ENCODE assay signal across 9 mouse cellular contexts in the genomic region with DNA sequence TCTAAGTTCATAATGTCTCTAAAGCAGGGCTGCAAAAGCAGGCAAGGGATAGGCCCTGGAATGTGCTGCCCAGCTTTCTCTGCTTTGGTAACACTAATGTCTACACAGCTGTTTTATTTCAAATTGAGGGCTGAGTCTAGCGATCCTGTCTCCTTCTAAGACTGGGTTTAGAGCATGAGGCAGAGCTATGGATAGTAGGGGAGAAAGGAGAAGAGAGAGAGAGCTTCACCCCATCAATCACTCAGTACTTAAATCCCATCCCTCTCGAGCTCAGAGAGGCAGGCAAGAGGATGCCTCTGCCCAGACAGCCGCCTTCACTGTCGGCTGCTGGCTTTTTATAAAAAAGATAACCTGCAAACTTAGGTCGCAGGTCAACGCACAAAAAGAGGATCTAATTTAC. TPM values are rescaled to one million over a fixed set of nuclear protein-coding genes. Genes with fewer than 3 reads are reported as not detected.
A peak's percentile ranks its signal among the peaks of the same experiment; 100 is the strongest.
DNase-seq lines count a peak whose midpoint lies in the region; ATAC-seq and TF ChIP-seq lines count a peak whose summit lies in the region.
"Had no signal": no experiment of that assay in that cellular context is flagged by ENCODE, and none has a peak within 500 bp of the region (broad histone marks: within the 10 kb centered on the region; RNA-seq: fewer than 3 reads in every experiment).

No protein-coding gene starts in this region.

- H3K36me3 ChIP-seq in MEL (ENCODE audit: control insufficient read depth in 1 of 2, insufficient read depth in 2 of 2, low read length in 2 of 2), result peaks cover 0 to 25% of the 10 kb centered on the region in 2 experiments; a peak in 3 of 4 replicates
- no peaks in the 10 kb centered on the region for H3K36me3 ChIP-seq in hindbrain, embryonic 12.5 days
- no peaks in the 10 kb centered on the region for H3K36me3 ChIP-seq in midbrain, embryonic 11.5 days (ENCODE audit: control insufficient read depth, insufficient read depth, low read length)

- peaks cover 6 to 34% of the 10 kb centered on the region in 2 experiments for H3K4me1 ChIP-seq in MEL (ENCODE audit: control insufficient read depth in 1 of 2, insufficient read depth in 2 of 2, low read length in 2 of 2)
- H3K4me1 ChIP-seq in hindbrain, embryonic 12.5 days, result peaks cover 21% of the 10 kb centered on the region
- peaks cover 23% of the 10 kb centered on the region for H3K4me1 ChIP-seq in midbrain, embryonic 11.5 days (ENCODE audit: control insufficient read depth, insufficient read depth, low read length)

- TF ChIP-seq RAD21 in MEL (IDR thresholded peaks at IDR 0.05; ENCODE audit: low read depth, low read length), result no peak

- TF ChIP-seq POLR2A in MEL (IDR thresholded peaks at IDR 0.05; ENCODE audit: control insufficient read depth in 1 of 2, insufficient read depth in 1 of 2, low read depth in 1 of 2, low read length in 2 of 2, poor library complexity in 1 of 2), result no peak

- no peaks in the 10 kb centered on the region for H3K9me3 ChIP-seq in MEL (replicated peaks; ENCODE audit: insufficient read depth, low read length)
- H3K9me3 ChIP-seq in hindbrain, embryonic 12.5 days (replicated peaks), result no peaks in the 10 kb centered on the region
- H3K9me3 ChIP-seq in midbrain, embryonic 11.5 days (ENCODE audit: control insufficient read depth, low read length), result no peaks in the 10 kb centered on the region

- peak overlapping the region; percentile 31 to 39 for H3K4me3 ChIP-seq in MEL (ENCODE audit: control insufficient read depth in 1 of 2, insufficient read depth in 1 of 2, low read depth in 2 of 2, low read length in 2 of 2)
- H3K4me3 ChIP-seq in hindbrain, embryonic 12.5 days, result peak overlapping the region; percentile 39
- H3K4me3 ChIP-seq in midbrain, embryonic 11.5 days (ENCODE audit: low read depth, low read length), result peak overlapping the region; percentile 29

- H3K79me2 ChIP-seq in MEL (ENCODE audit: control insufficient read depth, insufficient read depth, low read length, poor library complexity), result peaks cover 25% of the 10 kb centered on the region

- peak overlapping the region; percentile 6; the same call in 1 of the 2 replicates for H3K27ac ChIP-seq in MEL (ENCODE audit: control insufficient read depth, low read depth, low read length)
- peak overlapping the region; percentile 87 for H3K27ac ChIP-seq in hindbrain, embryonic 12.5 days
- H3K27ac ChIP-seq in midbrain, embryonic 11.5 days (ENCODE audit: low read depth, low read length), result no peak overlapping the region; the same call in 1 of the 2 replicates

- no peak for TF ChIP-seq EP300 in MEL (IDR thresholded peaks at IDR 0.05; ENCODE audit: low read depth in 1 of 2, low read length in 2 of 2)

- ATAC-seq in hindbrain, embryonic 12.5 days (ENCODE audit: low FRiP score), result no peak
- ATAC-seq in midbrain, embryonic 11.5 days (ENCODE audit: low FRiP score), result no peak

- no peak for TF ChIP-seq CTCF in MEL (IDR thresholded peaks at IDR 0.05 in 2 of 3, conservative IDR thresholded peaks at IDR 0.05 in 1 of 3; ENCODE audit: control insufficient read depth in 1 of 3, insufficient read depth in 1 of 3, low read depth in 2 of 3, low read length in 3 of 3, poor library complexity in 1 of 3, severe bottlenecking in 1 of 3)

- WGBS in hindbrain, embryonic 12.5 days, result 21% methylated on average over 6 of the region's 6 CpGs
- 11% methylated on average over 6 of the region's 6 CpGs for WGBS in midbrain, embryonic 11.5 days

- no peaks in the 10 kb centered on the region for H3K27me3 ChIP-seq in MEL (ENCODE audit: control insufficient read depth in 1 of 2, insufficient read depth in 2 of 2, low read length in 2 of 2)
- no peaks in the 10 kb centered on the region for H3K27me3 ChIP-seq in hindbrain, embryonic 12.5 days
- H3K27me3 ChIP-seq in midbrain, embryonic 11.5 days (ENCODE audit: control insufficient read depth, insufficient read depth, low read length), result no peaks in the 10 kb centered on the region

- DNase-seq in 3T3-L1 (ENCODE audit: low read depth, low spot score) (peak; percentile 18), MEL (ENCODE audit: low read depth, low spot score) (peak; percentile 58)
- DNase-seq in midbrain, embryonic 11.5 days (ENCODE audit: low spot score, missing footprints), result no peak
- no peak for DNase-seq in left cerebral cortex, postnatal 25 days (ENCODE audit: low spot score in 2 of 2)
- no peak for DNase-seq in right cerebral cortex, adult 2 months (ENCODE audit: low spot score in 2 of 2)
- no peak for DNase-seq in cerebellum, adult 11 months
- DNase-seq: kidney, postnatal 36 days; right cerebral cortex, postnatal 25 days had no signal

- intact Hi-C loops in left cerebral cortex, postnatal 25 days (cut with DNase I), result no loop called here

- H3K4me2 ChIP-seq in hindbrain, embryonic 12.5 days (replicated peaks), result peak overlapping the region; percentile 59
- H3K4me2 ChIP-seq in midbrain, embryonic 11.5 days, result peak overlapping the region; percentile 48

- H3K9ac ChIP-seq in MEL (ENCODE audit: control insufficient read depth, low read depth, low read length, poor library complexity, severe bottlenecking), result peak overlapping the region; percentile 49
- H3K9ac ChIP-seq in hindbrain, embryonic 12.5 days, result peak overlapping the region; percentile 68
- peak overlapping the region; percentile 45; the same call in 1 of the 2 replicates for H3K9ac ChIP-seq in midbrain, embryonic 11.5 days (ENCODE audit: low read length)

TF ChIP-seq in MEL, 35 proteins besides CTCF, POLR2A, EP300 and RAD21:
- TF ChIP-seq GATA1 (IDR thresholded peaks at IDR 0.05; ENCODE audit: low read depth, low read length) (no peak), ELF1 (IDR thresholded peaks at IDR 0.05; ENCODE audit: low read depth, low read length) (no peak), E2F4 (IDR thresholded peaks at IDR 0.05; ENCODE audit: borderline replicate concordance, low read depth, low read length) (no peak), SIN3A (IDR thresholded peaks at IDR 0.05; ENCODE audit: low read length) (no peak), SMC3 (IDR thresholded peaks at IDR 0.05; ENCODE audit: low read depth, low read length) (0 out of 2 replicates have a peak, but pooled peaks have one; percentile 3), NRF1 (IDR thresholded peaks at IDR 0.05; ENCODE audit: insufficient read depth, low read depth, low read length, poor library complexity, severe bottlenecking) (no peak)

RNA-seq across cellular contexts. Expression of a gene that starts 4.5 kb away (rescaled TPM):
- 9.0 and 10.1 TPM in 2 replicates for total RNA-seq in MEL (2012; rRNA removed)
- 10 to 100 TPM in 1 of 2 experiments, not detected in 1; 22.4 TPM for polyA plus RNA-seq in MEL (2012; ENCODE audit: insufficient read depth in 1 of 2, insufficient read length in 2 of 2, low read depth in 1 of 2, low replicate concordance in 2 of 2, missing spikeins in 1 of 2)
- 106 and 111 TPM in 2 replicates for polyA plus RNA-seq in hindbrain, embryonic 12.5 days (2016; fragmentation: Nextera tagmentation; extraction: Ambion mirVana)
- polyA plus RNA-seq in midbrain, embryonic 11.5 days (2014; fragmentation: Nextera tagmentation; extraction: Ambion mirVana), result 59.3 and 63.8 TPM in 2 replicates
- 10 to 100 TPM; 11.4 to 23.0 TPM for total RNA-seq in left cerebral cortex, postnatal 25 days (2021)

RNA-seq across cellular contexts. Expression of a gene that starts 38.2 kb away (rescaled TPM):
- total RNA-seq in MEL (2012; rRNA removed), result 44.6 and 52.5 TPM in 2 replicates
- polyA plus RNA-seq in MEL (2012; ENCODE audit: insufficient read depth in 1 of 2, insufficient read length in 2 of 2, low read depth in 1 of 2, low replicate concordance in 2 of 2, missing spikeins in 1 of 2), result 10 to 100 TPM in 1 of 2 experiments, not detected in 1; 42.1 TPM
- 109 and 110 TPM in 2 replicates for polyA plus RNA-seq in hindbrain, embryonic 12.5 days (2016; fragmentation: Nextera tagmentation; extraction: Ambion mirVana)
- polyA plus RNA-seq in midbrain, embryonic 11.5 days (2014; fragmentation: Nextera tagmentation; extraction: Ambion mirVana), result 90.7 and 98.4 TPM in 2 replicates
- 10 to 100 TPM; 73.2 to 73.7 TPM for total RNA-seq in left cerebral cortex, postnatal 25 days (2021)

Comparison
In these comparisons a context has a peak if more than half of its experiments do, and no peak if none do; other contexts are left out.
1. DNase-seq: peak in 3T3-L1 (single experiment) and MEL (single experiment); none in midbrain, embryonic 11.5 days (single experiment), left cerebral cortex, postnatal 25 days (0 of 2), right cerebral cortex, adult 2 months (0 of 2) and cerebellum, adult 11 months (single experiment).
2. Peak in every context shown above with its lines, with median percentiles within 50 percentile points of each other: H3K4me3 ChIP-seq and H3K9ac ChIP-seq.